Mouse (Mus musculus): Measurements from ENCODE around the gene Vdr.

DNA sequence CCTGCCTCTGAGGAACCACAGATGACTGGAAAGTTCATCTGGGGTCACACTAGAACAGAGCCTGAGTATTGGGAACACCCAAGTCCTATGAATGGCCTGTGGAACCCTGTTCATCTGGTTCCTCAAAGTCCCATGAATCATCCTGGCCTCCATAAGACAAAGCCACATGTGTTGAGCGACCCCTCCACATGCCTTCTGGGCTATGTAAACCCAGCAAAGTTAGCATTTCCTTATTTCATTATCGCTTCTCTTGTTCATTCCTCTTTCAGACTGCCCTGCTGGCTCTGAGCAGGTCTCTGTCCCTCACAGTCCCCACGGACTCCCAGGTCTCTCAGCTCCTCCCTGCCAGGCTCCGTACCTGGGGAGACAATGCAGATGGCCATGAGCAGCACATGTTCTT, 52.0 kb downstream of the Vdr start:
- TF ChIP-seq CTCF (conservative IDR thresholded peaks at IDR 0.05; ENCODE audit: low read length) = no peak
- TF ChIP-seq NANOG (IDR thresholded peaks at IDR 0.05; ENCODE audit: borderline replicate concordance, low read length) = no peak
- no peak for TF ChIP-seq POU5F1 (IDR thresholded peaks at IDR 0.05; ENCODE audit: borderline replicate concordance, low read length)
